Mouse (Mus musculus) NIH3T3 (cell line): ENCODE data around the gene Myadm.

ENCODE experiments used
- DNase-seq: peaks from one replicate; pipeline ENCODE4 v3.0.0-alpha.2; 2012; ENCODE audit warnings: low read depth

The Myadm gene

GRCm38 (mm10) chr7:3317704-3318103, 28.8 kb downstream of the Myadm start:
- DNase-seq = no peak

- DNase-seq = peak; percentile 61
Measured at GRCm38 (mm10) chr7:3320856-3321255, 32.0 kb downstream of the Myadm start.

GRCm38 (mm10) chr7:3323826-3324225, 34.9 kb downstream of the Myadm start:
- no peak for DNase-seq

- peak; percentile 58 for DNase-seq
Measured at GRCm38 (mm10) chr7:3327961-3328360, 39.1 kb downstream of the Myadm start.

GRCm38 (mm10) chr7:3329776-3330546, 41.1 kb downstream of the Myadm start:
- DNase-seq = peak; percentile 86

GRCm38 (mm10) chr7:3331171-3331570, 42.3 kb downstream of the Myadm start:
- no peak for DNase-seq

GRCm38 (mm10) chr7:3331581-3332223, 42.8 kb downstream of the Myadm start:
- DNase-seq = peak; percentile 72

- DNase-seq = no peak
Measured at GRCm38 (mm10) chr7:3332224-3332615, 43.3 kb downstream of the Myadm start.

- peak; percentile 85 for DNase-seq
Measured at GRCm38 (mm10) chr7:3332619-3333521, 44.0 kb downstream of the Myadm start, which contains the start of gene Cacng7. TSS of gene Cacng7 (plus strand) at chr7:3332955.

- DNase-seq = peak; percentile 18
Measured at GRCm38 (mm10) chr7:3333542-3333941, 44.7 kb downstream of the Myadm start.

GRCm38 (mm10) chr7:3336412-3336811, 47.5 kb downstream of the Myadm start:
- DNase-seq = no peak

- DNase-seq = no peak
Measured at GRCm38 (mm10) chr7:3338286-3338935, 49.5 kb downstream of the Myadm start.

- no peak for DNase-seq
Measured at GRCm38 (mm10) chr7:3339010-3339409, 50.1 kb downstream of the Myadm start.

- no peak for DNase-seq
Measured at GRCm38 (mm10) chr7:3343861-3344260, 55.0 kb downstream of the Myadm start.

GRCm38 (mm10) chr7:3345301-3345700, 56.4 kb downstream of the Myadm start:
- no peak for DNase-seq

GRCm38 (mm10) chr7:3347366-3348287, 58.7 kb downstream of the Myadm start:
- no peak for DNase-seq

GRCm38 (mm10) chr7:3348326-3348725, 59.4 kb downstream of the Myadm start:
- DNase-seq = no peak

- DNase-seq = no peak
Measured at GRCm38 (mm10) chr7:3349775-3350174, 60.9 kb downstream of the Myadm start.
